Mouse (Mus musculus) A20 (cell line): ENCODE measurements around the gene Slc6a13.

Experiments used
- DNase-seq: peaks from one replicate; pipeline ENCODE4 v3.0.0-alpha.2; 2011; ENCODE audit warnings: low read depth, low spot score

Slc6a13 gene

DNA sequence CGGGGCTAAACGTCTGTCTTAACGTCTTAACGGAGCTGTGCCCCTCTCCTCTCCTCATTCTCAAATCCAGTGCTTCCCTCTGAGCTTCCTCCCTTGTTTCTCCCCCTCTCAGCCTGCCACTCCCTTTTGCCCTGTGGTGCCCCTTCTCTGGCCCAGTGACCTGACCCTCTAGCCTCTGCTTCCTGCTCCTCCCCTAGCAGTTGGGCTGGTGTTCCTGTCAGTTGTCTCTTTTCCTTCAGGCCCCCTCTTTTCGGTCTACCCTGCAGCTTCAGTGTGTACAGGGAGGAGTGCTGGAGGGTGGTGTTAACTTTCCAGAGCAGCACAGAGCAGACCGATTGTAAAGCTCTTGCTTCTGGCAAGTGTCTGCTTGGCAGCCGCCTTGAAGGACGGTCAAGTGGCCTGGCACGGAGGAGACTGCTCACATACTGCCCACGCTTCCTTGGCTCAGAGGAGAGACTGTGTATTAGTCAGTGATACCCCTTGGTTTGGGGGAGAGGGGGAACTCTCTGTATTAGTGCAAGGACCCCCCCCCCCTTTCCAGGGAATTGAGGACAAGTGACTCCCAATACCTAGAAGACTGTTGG, 26.6 kb downstream of the Slc6a13 start:
- no peak for DNase-seq

DNA sequence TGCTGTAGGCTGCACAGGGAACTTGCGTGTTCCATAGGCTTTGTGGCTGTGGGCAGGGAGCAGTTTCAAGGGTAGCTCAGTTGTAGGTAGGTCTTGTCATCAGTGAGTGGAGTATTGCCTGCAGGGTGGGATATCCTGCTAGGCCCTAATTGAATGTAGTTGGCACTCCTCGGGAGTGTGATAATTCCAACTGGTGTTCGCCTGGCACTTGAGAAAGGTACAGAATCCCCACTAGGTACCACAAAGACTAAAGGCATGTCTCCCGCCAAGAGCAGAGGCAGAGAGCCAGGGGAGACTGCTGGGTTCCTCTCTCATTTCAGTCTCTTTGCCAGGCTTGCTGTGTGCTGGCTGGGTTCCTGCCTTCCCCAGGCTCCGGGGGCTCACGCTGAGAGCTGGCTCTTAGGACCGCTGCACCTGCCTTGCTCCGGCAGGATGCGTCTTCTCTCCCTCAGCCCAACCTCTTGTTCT, 28.4 kb downstream of the Slc6a13 start:
- no peak for DNase-seq

GRCm38 (mm10) chr6:121329848-121330508, 30.0 kb downstream of the Slc6a13 start:
- DNase-seq, result no peak

DNA sequence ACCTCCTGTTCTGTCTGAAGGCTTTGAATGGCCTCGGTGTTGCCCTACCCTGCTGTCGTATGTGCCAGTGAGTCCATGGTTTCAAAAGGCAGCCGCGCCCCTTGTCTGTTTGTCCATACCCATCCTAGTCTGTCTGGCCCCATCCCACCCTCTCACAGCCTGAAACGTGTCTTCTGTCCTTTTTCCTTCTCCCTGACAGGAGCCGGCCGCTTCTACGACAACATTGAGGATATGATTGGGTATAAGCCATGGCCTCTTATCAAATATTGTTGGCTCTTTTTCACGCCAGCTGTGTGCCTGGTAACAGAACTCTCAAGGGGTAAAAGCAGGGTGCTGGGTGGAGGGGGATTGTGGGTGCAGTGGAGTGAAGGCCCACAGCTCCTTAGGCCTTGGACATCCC, 35.8 kb downstream of the Slc6a13 start:
- no peak for DNase-seq

- no peak for DNase-seq
These were observed 36.5 kb downstream of the Slc6a13 start for GRCm38 (mm10) chr6:121336558-121336957.

GRCm38 (mm10) chr6:121337229-121337628, 37.2 kb downstream of the Slc6a13 start:
- DNase-seq, result no peak

DNA sequence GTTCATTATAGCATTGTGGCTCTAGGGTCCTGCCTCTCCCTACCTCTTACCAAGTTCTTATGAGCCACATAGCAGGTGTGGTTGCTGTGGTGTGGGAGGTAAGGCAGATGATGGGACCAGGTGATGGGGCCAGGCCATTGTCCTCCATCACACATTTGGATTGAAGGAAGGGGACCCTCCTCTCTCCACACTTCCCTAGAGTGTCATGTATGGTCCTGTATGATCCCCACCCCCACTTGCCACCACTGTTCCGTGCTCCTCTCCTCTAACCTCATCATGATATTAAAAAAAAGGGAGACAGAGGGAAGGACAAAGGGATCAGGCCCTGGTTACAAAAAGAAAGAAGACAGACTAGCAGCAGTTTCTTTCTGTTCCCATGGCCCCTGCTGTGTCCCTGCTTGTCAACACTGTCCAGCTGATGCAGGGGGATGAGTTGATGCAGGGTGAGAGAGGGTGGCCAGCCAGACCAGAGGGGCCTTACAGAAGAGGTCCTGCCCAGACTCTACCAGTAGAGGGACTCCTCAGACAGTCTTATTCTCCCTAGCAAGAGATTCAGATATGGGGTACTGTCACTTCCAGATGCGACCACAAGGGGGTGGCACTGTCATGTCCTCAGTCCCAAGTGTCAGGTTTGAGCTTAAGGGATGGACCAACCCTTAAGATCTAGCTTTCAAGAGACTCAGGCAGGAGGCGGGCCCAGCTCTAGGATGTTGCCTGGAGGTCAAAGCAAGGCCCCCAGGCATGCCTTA, 37.9 kb downstream of the Slc6a13 start:
- DNase-seq, result peak; percentile 87

- no peak for DNase-seq
These were observed 38.5 kb downstream of the Slc6a13 start for GRCm38 (mm10) chr6:121338519-121338896.

- DNase-seq, result peak; percentile 32
These were observed 41.6 kb downstream of the Slc6a13 start for GRCm38 (mm10) chr6:121341650-121342049.

DNA sequence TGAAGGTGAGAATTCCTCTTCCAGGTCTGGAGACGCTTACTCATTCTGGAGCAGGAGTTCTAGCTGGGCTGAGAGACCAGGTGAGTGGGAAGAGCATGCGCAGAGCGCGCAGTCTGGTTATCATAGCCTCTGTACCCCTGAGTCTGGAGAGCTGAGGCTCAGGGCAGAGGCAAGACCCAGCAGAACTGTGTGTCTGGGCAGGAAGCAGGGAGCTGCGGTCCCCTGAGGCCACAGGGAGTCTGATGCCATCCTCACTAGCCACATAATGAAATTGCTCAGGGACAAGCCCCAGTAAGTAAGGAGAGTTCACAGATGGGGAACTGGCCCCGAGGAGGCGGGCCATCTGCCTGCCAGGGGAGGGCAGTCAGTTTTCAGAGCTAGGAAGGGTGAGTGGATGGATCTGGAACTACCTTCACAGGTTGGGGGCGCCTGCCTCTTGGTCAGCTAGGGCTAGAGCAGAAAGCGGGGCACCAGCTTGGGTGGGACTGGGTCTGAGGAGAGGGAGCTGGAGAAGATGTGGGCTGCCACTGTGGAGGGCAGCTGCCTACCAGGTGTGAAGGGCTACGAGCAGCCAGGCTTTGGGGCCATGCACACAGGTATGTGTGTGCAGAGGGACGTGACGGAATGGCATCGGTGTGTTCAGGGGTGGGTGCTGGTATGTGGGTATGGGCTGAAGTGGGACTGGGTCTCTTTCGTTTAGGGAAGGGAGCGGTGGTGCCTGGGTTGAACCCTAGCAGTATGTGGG, 43.2 kb downstream of the Slc6a13 start, which contains the start of gene Slc6a12:
Gene Slc6a12, plus strand, starts transcription at position 51 of the 745 bp plus-strand sequence.
- DNase-seq, result peak; percentile 52

GRCm38 (mm10) chr6:121343771-121344123, 43.7 kb downstream of the Slc6a13 start:
- peak; percentile 16 for DNase-seq

GRCm38 (mm10) chr6:121344329-121344728, 44.3 kb downstream of the Slc6a13 start:
- peak; percentile 18 for DNase-seq

- DNase-seq, result no peak
These were observed 46.4 kb downstream of the Slc6a13 start for GRCm38 (mm10) chr6:121346428-121346827.

DNA sequence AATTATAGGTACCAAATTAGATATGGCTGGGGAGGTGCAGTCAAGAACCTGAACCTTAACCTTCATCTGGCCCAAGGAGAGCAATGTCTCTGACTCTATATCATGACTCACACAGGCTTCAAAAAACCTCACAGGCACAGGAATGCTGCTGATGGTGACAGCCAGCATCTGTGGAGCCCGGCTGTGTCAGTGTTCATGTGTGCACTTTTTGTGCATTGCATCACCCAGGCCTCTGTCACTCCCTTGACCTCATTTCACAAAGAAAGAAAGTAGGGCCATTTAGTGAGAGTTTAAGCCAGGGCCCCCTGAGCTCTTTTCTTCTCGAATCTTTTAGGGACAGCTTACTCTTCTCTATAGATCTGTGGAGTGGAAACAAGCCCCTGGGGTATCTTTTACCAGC, 52.2 kb downstream of the Slc6a13 start:
- no peak for DNase-seq

- no peak for DNase-seq
These were observed 56.0 kb downstream of the Slc6a13 start for GRCm38 (mm10) chr6:121356041-121356440.

DNA sequence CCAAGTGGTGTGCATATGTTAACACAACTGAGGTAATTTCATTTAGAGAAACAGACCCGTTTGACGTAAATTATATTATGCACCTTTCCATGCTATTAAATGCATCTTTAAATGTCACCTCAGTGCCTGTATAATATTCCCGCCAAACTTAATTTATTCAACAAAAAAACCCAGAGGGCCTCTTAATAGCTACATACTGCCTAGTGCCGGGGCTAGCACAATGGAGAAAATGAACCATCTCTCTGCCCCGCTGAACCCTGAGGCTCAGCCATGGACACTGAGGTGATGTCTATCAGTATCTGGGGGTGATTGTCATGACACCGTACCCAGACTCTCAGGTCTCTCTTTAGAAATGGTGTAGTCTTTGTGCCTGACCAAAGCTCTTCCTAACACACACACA, 57.2 kb downstream of the Slc6a13 start:
- no peak for DNase-seq

DNA sequence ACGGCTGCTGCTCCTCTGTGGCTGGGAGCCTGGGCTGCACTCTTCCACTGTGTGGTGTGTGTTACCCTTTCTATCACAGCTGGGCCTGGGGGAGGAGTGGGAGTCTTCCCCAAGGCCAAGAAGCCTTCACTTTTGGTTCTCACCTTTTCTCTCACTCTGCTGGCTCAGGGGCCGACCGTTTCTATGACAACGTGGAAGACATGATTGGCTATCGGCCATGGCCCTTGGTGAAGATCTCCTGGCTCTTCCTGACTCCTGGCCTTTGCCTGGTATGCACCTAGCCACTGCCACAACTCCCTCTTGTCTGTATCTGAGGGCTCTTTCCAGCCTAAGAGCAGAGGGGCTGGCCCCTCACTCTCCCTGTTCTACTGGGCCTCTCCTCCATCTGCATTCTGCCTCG, 63.0 kb downstream of the Slc6a13 start:
- no peak for DNase-seq

- no peak for DNase-seq
These were observed 63.9 kb downstream of the Slc6a13 start for GRCm38 (mm10) chr6:121363956-121364355.

DNA sequence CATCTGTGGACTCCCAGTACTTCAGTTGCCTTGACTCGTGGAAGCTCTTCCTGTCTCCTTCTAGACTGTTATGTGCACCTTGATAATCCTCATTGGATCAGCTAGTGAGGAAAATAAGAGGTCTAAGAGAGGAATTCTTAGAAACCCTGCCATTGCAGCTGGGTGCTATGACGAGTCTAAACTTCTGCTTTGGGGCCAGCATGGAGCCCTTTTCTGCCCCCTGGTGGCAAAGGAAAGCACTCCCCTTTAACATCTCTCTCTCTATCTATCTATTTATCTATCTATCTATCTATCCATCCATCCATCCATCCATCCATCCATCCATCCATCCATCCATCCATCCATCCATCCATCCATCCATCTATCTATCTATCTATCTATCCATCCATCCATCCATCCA, 66.5 kb downstream of the Slc6a13 start:
- peak; percentile 54 for DNase-seq

DNA sequence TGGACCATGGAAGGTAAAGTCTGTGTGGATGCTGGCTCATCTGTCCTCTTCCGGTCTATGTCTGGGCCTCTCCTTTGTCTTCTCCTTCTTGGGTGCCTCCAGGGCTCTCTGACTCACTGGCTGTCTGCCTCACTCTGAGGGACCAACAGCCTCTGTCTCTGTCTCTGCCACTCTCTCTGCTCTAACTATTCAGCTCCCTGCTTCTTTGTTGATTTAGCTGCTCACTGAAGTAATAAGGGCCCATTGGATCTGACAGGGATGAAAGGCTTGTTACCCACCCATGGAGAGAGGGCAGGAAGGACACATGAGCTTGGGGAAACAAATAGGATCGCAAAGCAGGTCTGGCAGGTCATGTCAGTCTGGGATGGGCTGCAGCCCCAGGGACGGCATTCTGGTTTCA, 67.1 kb downstream of the Slc6a13 start:
- DNase-seq, result no peak

- no peak for DNase-seq
These were observed 71.4 kb downstream of the Slc6a13 start for GRCm38 (mm10) chr6:121371197-121371980.
